Mouse (Mus musculus) bone marrow, adult 2 months (tissue): ENCODE data around the gene Olfr731.

Experiments
- CTCF ChIP-seq: fragments of 200-500 bp; IDR thresholded peaks from 2 replicates; pipeline ENCODE4 v1.5.1; 2011; ENCODE audit warnings: low read length, control low read depth; ENCODE audit not compliant: control insufficient read depth, insufficient read depth
- POLR2A ChIP-seq: fragments of 200-500 bp; IDR thresholded peaks from 2 replicates; pipeline ENCODE4 v1.6.1; 2011; ENCODE audit warnings: low read depth, mild to moderate bottlenecking, control low read depth, low read length, borderline replicate concordance; ENCODE audit not compliant: control insufficient read depth

- no peak for TF ChIP-seq POLR2A
- TF ChIP-seq CTCF: no peak
These were observed 42.4 kb upstream of the Olfr731 start, which contains the start of gene Olfr732 for GRCm38 (mm10) chr14:50284106-50284505.
